Mouse (Mus musculus) spleen, postnatal 10 days (tissue): ENCODE results near the gene Slc9a8.

Source experiments
- DNase-seq, 2 experiments: peaks; one replicate each; pipeline ENCODE4 v3.0.0; 2021 to 2022; ENCODE audit warnings: low spot score in 2 of 2

Gene Slc9a8

DNA sequence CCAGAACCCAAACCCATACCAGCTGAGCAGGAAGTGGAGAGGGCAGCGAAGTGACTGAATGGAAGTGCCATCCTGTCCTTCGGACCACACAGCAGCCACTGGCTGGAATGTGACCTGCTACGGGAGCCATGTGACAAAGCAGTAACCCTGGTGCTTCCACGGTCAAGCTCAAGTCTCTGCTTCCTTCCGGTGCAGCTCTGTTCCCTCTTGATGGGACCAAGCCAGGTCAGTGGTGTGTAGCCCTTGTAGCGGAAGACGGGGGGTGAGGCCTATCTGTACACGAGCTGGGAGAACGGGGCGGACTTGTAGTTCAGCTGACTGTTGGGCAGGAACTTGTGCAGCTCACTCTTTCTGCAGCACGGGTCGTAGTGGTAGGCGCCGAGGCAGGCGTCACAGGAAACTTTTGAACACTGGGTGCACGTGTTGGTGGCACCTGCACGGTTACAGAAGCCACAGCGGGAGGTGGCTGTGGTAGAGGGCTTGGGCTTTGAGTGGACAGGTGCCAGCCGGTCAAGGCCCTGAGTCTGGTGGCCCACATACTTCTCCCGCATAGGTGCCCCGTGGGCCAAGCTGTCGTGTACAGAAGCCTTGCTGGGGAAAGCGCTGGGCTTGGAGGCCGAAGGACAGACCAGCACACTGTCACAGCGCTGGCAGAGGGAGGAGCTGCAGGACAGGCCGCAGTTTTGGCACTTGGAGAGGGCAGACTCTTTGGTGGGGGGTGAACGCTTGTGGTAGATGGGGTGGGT, 61.7 kb downstream of the Slc9a8 start:
- no peak for DNase-seq

DNA sequence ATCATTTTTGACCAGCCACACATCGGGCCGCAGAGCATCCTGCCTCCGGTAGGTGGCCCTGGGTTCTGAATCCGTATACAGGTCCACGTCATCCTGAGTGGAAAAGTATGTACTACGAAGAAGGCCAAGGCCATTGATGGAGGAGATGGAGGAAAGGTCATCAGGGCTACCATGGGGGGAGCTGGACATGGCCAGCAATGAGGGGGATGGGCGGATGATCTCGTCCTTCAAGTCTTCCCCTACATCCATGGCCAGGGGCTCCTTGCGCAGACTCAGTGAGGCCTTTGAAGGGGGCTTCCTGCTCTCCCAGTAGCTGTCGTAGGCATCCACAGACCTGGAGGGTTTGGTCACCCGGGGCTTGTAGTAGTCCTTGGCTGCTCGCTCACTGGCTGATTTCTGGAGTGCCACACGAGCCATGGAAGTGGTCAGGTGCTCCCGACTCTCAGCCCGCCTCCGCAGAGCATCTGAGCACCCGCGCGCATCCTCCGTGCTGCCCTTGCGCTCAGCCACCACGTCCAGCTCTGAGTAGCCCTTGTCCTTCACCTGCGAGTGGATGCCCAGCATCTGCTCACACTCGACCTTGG, 62.4 kb downstream of the Slc9a8 start:
- DNase-seq, result no peak

DNA sequence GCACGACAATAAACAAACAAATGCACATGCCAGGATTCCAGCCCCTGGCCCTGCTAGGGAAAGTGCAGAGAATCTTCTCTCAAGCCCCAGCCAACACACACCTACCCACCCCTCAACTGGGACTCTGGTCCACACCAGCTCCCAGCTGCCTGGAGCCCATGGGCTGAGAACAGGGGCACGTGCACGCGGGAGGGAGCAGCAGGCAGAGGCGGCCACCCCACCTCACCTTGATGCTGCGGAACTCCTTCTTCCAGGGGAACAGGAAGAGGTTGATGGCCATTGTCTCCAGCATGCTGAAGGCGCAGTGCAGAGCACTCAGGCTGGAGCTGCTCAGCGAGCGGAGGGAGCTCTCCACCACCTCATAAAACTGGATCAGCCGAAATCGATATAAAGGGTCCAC, 63.4 kb downstream of the Slc9a8 start:
- no peak for DNase-seq

DNA sequence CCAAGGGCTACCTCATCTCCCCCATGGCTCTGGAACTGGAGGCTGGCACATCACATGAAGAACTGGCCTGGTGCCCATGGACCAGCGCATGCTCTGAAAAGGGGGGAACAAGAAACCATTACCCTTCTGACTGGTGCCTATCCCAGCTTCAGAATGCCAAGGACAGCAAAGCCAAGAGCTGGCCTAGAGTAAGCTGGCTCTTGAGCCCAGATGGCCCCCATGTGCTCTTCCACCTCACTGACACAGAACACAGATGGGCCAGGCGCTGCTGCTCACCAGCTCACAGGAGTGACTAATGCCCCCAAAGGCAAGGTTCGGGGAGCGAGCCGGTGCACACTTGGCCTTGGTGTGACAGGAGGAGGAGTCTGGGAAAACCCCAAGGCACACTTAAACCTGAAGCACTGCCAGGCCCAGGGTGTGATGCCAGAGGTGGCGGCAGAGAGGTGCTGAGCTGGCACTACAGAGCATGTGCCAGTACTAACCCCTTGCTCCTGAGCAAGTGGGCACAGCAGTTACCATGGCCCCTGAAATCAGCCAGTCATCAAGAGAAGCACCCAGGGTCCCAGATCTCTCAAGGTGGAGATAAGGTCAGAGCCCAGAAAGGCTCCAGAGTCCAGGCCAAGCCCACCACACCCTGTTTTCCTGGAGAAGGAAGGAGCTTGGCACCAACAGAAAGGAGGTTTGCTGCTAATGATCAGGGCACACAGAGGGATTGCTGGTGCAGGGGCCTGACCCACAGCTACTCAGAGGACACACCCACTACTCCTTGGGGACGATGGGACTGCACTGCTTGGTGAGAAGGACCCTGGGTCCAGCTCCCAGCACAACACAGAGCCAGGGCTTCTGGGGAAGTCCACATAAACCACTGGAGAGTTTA, 64.2 kb downstream of the Slc9a8 start:
- no peak for DNase-seq

DNA sequence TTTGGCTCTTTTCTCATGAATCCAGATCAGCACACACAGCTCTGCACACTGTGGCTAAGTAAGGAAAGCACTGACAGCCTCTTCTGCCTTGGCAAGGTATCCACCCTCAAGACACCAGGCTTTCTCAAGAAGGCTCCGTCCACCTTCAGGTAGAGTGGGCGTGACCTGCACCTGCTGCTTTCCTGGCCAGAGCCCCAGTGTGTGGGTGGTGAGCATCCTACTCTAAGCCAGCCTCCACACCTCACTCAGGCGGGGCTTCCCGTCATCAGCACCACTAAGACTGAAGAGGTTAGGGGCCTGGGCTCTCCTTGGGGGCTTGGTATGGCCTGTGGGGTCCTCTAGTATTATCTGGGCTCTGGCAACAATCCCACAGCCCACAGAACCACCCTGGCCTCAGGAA, 65.1 kb downstream of the Slc9a8 start:
- no peak for DNase-seq

DNA sequence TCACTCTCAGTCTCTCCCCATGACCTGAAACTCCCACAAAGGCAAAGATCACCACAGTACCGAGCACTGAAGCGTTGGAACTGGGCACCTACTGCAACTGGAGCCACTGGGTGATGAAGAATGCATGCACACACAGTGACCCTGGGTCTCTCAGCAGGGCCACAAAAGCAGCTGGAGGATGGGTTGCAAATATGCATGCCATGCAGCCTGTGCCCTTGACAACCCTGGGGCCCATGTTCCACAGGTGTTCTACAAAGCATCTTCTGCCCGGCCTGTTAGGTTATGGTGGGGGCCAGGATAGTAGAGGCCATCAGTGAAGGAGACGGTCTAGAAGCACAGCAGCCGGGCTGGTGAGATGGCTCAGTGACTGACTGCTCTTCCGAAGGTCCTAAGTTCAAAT, 66.0 kb downstream of the Slc9a8 start:
- no peak for DNase-seq

DNA sequence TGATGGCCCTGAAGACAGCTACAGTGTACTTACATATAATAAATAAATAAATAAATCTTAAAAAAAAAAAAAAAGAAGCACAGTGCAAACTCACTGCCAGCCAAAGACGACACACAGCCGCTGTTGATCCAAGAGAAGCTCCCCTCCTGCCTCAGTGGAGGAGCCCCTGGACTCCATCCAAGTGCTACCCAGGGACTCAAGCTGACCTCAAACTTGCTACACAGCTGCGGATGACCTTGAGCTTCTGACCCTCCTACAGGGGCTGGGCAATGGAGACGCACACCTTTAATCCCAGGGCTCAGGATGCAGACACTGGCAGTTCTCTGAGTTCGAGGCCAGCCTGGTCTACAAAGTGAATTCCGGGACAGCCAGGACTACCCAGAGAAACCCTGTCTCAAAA, 66.5 kb downstream of the Slc9a8 start:
- DNase-seq, result no peak

DNA sequence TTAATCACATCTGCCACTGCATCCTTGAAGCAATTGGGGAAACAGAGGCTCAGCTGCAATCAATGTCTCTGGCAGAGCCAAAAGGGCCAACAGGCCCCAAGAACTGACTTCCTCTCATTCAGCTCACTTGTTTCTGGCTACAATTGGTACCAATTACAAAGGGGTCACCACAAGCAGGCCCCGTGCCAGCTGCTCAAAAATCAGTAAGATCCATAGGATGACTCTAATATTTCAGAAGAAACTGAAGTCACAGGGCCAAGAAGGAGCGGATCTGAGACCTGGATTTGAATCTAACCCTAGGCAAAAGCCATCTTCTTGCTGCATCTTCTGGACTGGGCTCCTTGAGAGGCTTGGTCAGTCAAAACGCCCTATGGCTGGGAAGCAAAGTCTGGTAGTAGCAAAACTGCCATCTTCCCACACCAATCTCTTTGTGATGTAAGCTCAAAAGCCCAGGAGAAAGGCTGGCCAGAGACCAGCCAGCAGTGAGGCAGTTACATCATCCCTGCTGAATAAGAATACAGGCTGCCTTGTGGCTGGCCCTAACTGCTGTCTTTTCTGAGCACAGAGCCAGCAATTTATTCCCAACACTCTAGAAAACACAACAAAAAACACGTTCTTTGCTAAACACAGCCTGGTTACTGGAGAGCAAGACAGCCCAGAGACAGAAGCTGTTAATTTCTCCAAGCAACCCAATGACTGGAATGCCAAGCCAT, 69.5 kb downstream of the Slc9a8 start:
- no peak for DNase-seq

DNA sequence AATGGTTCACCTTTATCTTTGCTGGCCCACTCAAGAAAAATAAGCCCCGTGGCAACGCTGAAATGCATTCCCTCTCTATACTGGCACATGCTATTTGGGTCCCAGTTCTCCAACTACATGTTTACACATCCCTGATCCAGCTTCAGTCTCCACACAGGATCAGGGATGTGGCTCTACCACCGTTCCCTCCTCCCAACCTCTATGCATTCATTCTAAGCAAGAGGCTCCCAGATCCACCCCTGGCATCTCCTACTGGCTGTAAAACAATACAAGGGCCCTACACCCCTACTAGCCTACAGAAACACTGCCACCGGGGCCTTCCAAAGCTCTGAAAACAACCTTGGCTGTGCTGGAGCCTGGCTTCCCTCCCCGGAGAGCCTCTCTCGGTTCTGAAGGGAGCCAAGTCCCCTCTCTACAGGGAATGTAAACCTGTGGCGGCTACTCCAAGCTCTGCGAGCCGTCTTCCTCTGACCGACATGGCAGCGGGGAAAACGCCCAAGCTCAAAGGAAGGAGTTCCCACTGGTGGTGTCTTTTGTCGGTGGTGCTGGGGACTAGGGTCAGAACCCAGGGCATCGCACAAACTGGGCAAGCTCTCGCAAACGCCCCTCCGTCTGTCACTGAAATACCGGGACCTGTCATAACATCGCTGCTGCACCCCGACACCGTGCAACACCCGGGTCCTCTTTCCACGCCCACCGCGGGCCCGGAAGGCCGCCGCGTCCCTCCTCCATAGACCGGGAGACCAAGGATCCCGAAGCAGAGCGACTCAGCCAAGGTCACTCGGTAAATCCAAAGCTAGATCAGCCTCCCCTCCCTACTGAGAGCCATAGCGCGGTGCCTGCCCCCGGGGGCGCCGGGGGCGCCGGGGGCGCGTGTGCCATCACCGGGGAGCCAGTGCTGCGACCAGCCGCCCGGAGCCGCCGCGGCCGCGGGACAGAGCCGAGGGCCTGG, 70.5 kb downstream of the Slc9a8 start, which contains the start of gene Rnf114:
Gene Rnf114 (plus strand): TSS at position 889 of the 952 bp plus-strand sequence.
- DNase-seq, result peak in 1 of 2 experiments; percentile 76

DNA sequence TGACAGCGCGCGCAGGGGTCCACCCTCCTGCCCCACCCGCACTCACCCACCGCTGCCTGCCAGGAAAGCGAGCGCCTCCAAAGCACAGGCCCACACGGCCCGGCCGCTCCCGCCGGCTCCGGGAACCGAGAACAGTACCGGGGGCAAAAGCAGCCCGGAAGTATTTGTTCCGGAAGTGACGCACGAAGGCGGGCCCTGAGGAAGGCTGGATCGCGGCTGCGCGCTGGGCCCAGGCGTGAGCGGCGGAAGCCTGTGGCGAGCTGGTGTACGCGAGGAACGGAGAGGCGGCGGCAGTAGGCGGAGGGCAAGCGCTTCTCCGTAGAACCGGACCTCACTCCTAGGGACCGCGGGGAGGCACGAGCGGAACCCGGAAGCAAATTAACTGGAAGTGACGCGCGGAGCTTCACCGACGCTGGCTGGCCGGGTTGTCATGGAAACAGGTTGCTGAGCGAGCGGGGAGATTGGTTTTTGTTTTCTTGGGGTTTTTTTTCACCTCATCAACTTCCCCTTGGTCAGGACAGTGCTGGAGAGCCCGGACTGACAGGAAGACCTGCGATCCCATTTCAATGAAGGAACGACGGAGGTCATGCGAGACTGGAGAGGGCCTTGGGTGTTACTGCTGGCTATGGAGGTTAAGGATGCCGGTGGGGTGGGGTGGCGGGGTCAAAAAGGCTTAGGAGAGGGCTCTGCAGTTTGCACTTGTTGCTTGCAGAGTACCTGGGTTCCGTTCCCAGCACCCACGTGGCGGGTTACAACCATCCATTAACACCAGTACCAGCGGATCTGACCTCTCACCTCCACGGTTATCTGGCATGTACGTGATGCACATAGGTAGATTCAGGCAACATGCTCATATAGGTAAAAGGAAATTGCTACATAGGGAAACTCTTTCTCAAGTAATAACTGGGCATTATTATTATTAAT, 71.5 kb downstream of the Slc9a8 start, which contains the start of gene Spata2:
Gene Spata2 (minus strand): TSS at position 175 of the 924 bp plus-strand sequence.
- peak; percentile 96 for DNase-seq

DNA sequence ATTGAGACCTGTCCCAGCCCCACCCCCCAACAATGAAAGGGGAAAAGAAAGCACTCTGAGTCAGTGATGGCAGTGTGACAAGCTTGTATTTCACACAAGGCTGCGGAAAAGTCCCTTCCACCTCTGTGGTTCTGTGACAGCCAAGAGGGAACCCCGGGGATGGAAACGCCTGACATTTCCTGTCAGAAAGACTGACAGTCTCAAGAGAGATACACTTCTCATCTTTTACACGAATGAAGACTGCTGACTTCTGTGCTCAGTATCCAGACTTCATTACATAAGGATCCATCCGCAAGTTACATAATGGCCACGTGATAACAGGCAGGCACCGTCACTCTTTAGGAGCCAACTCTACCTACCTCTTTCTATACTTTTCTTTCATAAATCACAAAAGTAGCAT, 74.9 kb downstream of the Slc9a8 start:
- DNase-seq, result no peak

DNA sequence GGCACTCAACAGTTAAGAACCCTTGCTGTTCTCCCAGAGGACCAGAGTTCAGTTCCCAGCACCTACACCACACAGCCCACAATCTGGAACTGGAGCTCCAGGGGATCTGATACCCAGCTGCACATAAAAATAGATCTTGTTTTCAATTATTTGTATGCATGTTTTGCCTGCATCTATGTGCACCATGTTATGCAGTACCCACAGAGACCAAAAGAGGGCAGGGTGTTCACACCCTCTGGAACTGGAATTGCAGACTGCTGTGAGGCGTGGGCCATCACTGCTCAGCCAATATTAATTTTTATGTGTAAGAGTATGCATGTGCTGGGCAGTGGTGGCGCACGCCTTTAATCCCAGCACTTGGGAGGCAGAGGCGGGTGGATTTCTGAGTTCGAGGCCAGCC, 75.8 kb downstream of the Slc9a8 start:
- DNase-seq, result peak; percentile 60 to 79

DNA sequence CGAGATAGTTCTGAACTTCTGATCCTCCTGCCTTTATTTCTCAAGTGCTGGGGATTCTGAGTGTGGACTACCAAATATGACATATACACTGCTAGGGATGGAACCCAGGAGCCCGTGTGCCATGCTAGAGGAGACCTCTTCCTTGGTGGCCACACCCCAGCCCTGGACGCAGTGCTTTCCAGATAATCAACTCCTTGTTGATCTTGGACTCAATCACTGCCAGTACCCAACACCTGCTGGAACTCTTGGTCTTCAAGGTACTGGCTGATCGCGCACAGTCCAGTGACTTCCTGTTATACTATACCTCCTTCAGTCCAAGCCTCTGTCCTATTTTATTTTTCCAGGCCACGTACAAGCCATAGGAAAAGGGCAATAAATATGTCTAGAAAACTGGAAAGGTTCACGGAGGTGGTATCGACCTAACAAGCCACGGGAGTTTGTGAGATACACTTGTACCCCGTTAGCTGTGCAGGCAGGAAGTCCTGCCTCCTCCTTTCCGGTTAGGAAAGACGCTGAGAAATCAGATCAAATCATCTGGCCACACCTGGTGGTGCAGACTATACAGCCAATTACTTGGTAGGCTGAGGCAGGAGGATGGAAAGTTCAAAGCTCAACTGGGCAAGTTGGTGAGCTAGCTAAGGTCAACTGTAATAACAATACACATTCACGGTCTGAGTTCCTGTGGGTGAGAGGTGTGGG, 81.2 kb downstream of the Slc9a8 start:
- DNase-seq, result no peak

DNA sequence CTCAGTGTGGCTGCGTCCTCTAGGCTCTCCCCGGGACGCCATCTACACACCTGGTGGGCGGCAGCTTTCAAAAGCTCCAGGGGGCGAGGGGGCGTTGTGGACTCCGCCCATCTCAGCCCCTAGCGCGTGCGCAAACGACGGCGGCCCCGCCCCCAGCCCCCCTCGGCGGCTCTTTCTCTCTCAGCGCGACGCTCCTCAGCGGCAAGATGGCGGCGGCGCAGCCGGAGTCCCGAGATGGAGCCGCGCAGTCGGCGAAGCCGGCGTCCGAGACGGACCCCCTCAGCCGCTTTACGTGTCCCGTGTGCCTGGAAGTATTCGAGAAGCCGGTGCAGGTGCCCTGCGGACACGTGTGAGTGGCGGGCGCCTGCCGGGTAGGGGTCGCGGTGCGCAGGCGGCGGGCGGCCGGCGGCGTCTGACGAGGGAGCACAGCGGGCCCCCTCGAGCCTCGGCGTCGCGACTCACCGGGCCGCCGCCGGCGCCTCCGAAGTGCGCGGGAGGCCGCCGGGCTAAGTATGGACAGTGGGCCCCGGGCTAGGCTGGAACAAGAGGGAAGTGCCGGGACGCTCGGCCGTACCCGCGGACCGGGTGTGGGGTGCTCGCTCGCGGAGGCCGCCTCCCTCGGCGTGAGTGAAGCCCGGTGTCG, 81.9 kb downstream of the Slc9a8 start:
- peak; percentile 86 to 92 for DNase-seq

DNA sequence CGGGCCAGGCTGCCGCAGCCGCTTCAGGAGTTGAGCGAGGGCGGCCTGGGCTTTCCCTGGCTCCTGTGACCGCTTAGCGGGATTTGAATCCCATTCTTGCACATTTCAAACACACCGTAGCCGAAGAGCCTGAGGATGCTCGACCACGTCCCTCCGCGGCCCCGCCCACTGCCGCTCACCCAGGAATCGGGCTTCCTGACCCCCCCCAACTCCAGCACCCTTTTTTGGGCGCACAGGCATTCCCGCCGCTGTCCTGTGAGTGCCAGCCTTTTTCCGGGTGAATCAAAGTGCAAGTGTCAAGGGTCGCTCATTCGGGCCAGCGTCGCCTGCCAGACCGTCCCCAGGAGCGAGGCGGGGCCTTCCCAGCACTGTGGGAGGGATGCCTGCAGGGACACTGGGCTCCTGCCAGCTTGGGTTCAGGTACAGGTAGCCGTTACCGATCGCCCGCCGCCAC, 82.4 kb downstream of the Slc9a8 start:
- peak; percentile 65 to 67 for DNase-seq

DNA sequence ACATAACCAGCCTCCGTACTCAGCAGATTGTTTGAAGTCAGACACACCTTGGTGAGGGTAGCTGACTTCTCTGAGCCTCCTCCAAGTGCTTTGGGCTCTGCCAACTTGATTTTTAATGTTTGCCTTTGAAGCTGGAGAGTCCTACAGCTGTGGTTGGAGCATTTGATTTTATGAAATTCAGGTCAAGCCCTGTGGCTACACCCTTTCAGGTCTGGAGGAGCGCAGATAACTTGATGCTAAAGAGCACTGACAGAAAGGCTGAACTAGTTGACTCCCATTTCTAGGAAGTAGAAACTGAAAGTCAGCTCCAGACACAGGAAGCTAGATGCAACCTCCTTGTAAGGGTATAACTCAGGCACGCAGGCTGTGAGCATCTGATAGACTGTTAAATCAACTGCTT, 83.6 kb downstream of the Slc9a8 start:
- DNase-seq, result peak in 1 of 2 experiments; percentile 39

DNA sequence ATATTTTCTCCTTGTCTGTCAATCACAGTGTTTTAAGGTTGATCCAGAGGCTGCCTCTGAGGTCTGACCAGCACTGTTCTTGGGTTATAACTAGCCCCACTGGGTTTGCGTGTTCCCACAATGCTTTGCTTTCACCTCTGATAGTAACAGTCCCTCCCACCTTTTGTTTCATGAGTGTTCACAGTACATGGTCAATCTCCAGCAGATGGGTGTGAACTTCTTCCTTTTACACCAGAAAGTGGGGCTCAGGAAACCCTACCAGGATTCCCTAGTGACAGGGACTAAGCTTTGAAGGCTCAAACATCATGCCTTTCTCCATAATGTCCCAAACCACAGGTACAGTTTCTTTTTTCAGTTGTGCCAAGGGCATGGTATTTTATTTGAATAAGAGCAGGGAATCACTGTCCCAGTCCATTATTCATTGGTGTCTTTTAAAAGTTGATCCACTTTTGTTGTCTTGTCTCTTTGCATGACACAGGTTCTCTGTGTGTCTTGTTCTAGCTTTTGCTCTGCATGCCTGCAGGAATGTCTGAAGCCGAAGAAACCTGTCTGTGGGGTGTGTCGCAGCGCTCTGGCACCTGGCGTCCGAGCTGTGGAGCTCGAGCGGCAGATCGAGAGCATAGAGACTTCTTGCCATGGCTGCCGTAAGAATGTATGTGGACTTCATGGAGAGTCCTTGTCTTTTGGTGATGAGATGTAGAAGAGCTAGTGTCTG, 85.2 kb downstream of the Slc9a8 start:
- no peak for DNase-seq
